Mouse (Mus musculus) C2C12 (cell line): ENCODE measurements around the gene Abhd14b. TPM values are rescaled to one million over a fixed set of nuclear protein-coding genes. Genes with fewer than 3 reads are reported as not detected.

Experiments used
- H3K27me3 ChIP-seq: one replicate; pipeline ENCODE4 v1.6.1; 2011; ENCODE audit not compliant: control insufficient read depth, insufficient read depth, insufficient read length
- H3K36me3 ChIP-seq: one replicate; pipeline ENCODE4 v1.6.1; 2011; ENCODE audit not compliant: control insufficient read depth, insufficient read depth
- H3K4me3 ChIP-seq: one replicate; pipeline ENCODE4 v1.5.1; 2011; ENCODE audit warnings: mild to moderate bottlenecking, control low read depth; ENCODE audit not compliant: poor library complexity, insufficient read depth, severe bottlenecking
- H3K79me2 ChIP-seq: one replicate; pipeline ENCODE4 v1.6.1; 2011; ENCODE audit not compliant: control insufficient read depth, insufficient read depth
- H3K79me3 ChIP-seq: one replicate; pipeline ENCODE4 v1.6.1; 2011; ENCODE audit warnings: low read depth, control low read depth
- H3ac ChIP-seq: one replicate; pipeline ENCODE3; 2011; ENCODE audit warnings: low read depth; ENCODE audit not compliant: control insufficient read depth, insufficient read length
- CEBPB ChIP-seq: IDR thresholded peaks from one replicate; pipeline ENCODE4 v1.6.1; 2011; ENCODE audit warnings: low read depth, mild to moderate bottlenecking, control low read depth, moderate library complexity
- CTCF ChIP-seq: IDR thresholded peaks from one replicate; pipeline ENCODE4 v1.5.1; 2011; ENCODE audit not compliant: control insufficient read depth, insufficient read depth, insufficient read length
- FOSL1 ChIP-seq: IDR thresholded peaks from one replicate; pipeline ENCODE4 v1.8.0; 2011; ENCODE audit warnings: mild to moderate bottlenecking, low read length; ENCODE audit not compliant: poor library complexity, insufficient read depth, severe bottlenecking
- MAX ChIP-seq: IDR thresholded peaks from one replicate; pipeline ENCODE4 v1.6.1; 2011; ENCODE audit warnings: mild to moderate bottlenecking, control low read depth
- MYOD1 ChIP-seq: IDR thresholded peaks from one replicate; pipeline ENCODE4 v1.6.1; 2011; ENCODE audit warnings: low read depth; ENCODE audit not compliant: control insufficient read depth, insufficient read length
- MYOG ChIP-seq: IDR thresholded peaks from one replicate; pipeline ENCODE4 v1.6.1; 2011; ENCODE audit not compliant: control insufficient read depth, insufficient read length; ENCODE audit errors: extremely low read depth
- USF1 ChIP-seq: IDR thresholded peaks from one replicate; pipeline ENCODE4 v1.6.1; 2011; ENCODE audit warnings: low read depth, mild to moderate bottlenecking, control low read depth, moderate library complexity
- polyA plus RNA-seq: library from polyadenylated mRNA; unstranded; fragments of >200 nt; fragmentation: generic; extraction: Trizol; gene quantifications from one replicate; pipeline ENCODE4 v1.2.1, GENCODE M21; 2012; ENCODE audit warnings: missing spikeins

Abhd14b gene
- polyA plus RNA-seq, 1 experiment = 6.1 TPM

- H3K79me2 ChIP-seq = peaks cover 55% of the 10 kb centered on the region
- TF ChIP-seq CTCF = no peak
- TF ChIP-seq FOSL1 = no peak
- no peak for TF ChIP-seq MAX
- H3K36me3 ChIP-seq = peaks cover 11% of the 10 kb centered on the region
- peak overlapping the region; percentile 85 for H3ac ChIP-seq
- H3K79me3 ChIP-seq = peaks cover 55% of the 10 kb centered on the region
- H3K27me3 ChIP-seq = no peaks in the 10 kb centered on the region
- H3K4me3 ChIP-seq = peak overlapping the region; percentile 63
Observed at GRCm38 (mm10) chr9:106454071-106454761, 7.0 kb downstream of the Abhd14b start.

DNA sequence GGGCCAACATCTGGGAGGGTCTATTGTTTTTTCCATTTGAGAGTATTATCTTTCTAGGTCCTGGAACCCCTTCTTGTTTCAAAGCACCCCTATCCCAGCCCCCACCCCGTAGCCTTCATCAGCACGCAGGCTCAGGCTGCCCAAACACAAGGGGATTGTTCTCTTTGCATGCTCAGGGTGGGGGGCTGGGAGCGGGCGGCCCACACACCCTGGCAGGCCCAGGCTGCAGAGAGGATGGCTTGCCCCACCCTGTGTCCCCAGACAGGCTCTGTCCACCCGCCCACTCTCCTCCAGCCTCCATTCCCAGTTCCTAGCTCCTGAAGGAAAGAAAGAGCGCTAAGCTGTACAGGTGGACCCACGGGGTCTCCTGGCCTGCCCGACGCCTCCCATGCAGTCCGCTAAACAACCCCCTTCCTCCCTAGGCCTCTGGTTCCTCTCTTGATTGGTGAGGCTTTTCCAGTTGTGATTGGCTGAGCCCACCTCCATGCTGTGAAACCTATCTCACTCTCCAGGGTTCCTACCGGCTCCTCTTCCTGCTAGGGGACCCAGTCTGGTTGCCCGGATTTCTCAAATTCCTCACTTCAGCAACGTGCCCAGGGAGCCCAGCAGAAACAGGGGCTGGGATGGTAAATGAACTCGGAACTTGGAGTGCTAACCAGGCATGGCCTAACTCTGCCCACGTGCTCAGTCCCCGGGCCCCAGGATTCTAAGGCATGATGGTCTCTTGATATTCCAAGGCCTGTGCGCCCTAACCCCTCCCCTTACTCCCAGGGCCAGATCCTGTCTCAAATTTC is 7.8 kb downstream of the Abhd14b start:
- peak overlapping the region; percentile 63 for H3K4me3 ChIP-seq
- H3K79me3 ChIP-seq = peaks cover 58% of the 10 kb centered on the region
- TF ChIP-seq CTCF = no peak
- TF ChIP-seq CEBPB = no peak
- no peak for TF ChIP-seq MYOG
- peak; percentile 61 for TF ChIP-seq USF1
- TF ChIP-seq MYOD1 = no peak
- TF ChIP-seq MAX = peak; percentile 69
- TF ChIP-seq FOSL1 = no peak

DNA sequence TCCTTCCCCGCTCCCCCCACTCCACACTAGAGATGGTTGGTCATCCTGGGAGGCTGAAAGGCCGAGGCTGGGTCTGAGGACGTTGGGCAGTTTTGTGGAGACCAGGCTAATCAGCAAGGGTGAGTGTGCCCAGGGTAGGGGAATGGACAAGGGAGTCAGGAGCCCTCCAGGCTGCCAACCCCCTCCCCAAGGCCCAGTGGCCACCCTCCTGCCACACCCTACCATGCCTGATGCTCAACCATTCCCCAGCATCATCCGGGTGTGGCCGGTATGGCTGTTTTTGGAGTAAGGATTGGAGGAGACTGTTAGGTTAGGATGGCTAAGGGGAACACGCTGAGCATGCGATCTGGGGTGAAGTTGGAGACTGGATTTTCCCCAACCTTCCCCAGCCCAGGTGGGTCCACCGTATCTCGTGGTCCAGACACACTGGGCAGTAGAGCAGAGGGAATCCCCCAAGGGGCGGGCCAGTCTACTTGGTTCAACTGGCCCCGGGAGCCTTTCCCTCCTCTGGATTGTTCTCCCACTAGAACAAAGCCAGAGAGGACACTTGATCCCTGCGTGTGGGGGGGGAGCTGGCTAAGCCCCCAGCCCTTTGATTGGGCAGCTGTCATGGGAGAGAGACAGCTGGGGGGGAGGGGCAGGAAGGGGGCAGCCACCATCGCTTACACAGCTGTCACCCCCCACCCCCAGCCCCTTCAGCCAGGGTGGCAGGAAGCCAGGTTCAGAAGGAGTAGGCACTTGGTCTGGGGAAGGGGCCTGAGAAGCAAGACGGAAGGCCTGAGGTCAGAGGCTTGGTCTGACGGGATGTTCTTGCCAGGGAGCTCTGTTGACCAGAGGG is 9.3 kb downstream of the Abhd14b start:
- H3K79me3 ChIP-seq = peaks cover 59% of the 10 kb centered on the region
- peaks cover 72% of the 10 kb centered on the region for H3K79me2 ChIP-seq
- H3K4me3 ChIP-seq = peak overlapping the region; percentile 24
- H3ac ChIP-seq = peak overlapping the region; percentile 1
- no peaks in the 10 kb centered on the region for H3K27me3 ChIP-seq
- TF ChIP-seq USF1 = no peak
- no peak for TF ChIP-seq CEBPB
- peak; percentile 52 for TF ChIP-seq MYOD1
- TF ChIP-seq CTCF = no peak
- no peak for TF ChIP-seq MYOG
- TF ChIP-seq FOSL1 = no peak
- no peak for TF ChIP-seq MAX
- H3K36me3 ChIP-seq = peaks cover 31% of the 10 kb centered on the region

More for the DNA sequence above, 7.8 kb downstream of the Abhd14b start:
- Histone ChIP-seq H3K36me3 (peaks cover 20% of the 10 kb centered on the region), H3K27me3 (no peaks in the 10 kb centered on the region), H3ac (peak overlapping the region; percentile 85), H3K79me2 (peaks cover 63% of the 10 kb centered on the region)

GRCm38 (mm10) chr9:106457163-106457559 is 9.9 kb downstream of the Abhd14b start:
- peaks cover 37% of the 10 kb centered on the region for H3K36me3 ChIP-seq
- peaks cover 72% of the 10 kb centered on the region for H3K79me2 ChIP-seq
- TF ChIP-seq CEBPB (no peak), FOSL1 (no peak), MYOD1 (no peak), USF1 (no peak), CTCF (no peak), MYOG (no peak), MAX (no peak)
- H3K4me3 ChIP-seq = no peak overlapping the region
- H3ac ChIP-seq = no peak overlapping the region
- no peaks in the 10 kb centered on the region for H3K27me3 ChIP-seq
- H3K79me3 ChIP-seq = peaks cover 57% of the 10 kb centered on the region

DNA sequence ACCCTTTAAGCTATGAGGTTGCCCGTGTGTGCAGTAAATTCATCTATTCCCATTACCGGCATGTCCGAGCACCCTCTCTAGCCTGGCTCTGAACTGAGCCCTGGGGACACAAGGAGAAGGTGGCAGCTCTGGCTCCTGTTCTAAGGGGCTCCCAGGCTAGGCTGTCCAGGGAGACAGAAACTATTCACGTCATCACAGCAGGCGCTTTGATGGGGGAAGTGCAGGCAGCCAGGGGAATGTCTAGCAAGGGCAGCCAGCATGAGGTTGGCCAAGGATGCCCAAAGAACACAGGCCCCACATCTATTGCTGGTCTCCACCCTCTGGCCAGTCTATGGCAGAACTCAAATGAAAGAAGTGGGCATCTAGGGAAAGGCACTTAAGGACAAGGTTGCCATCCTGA is 10.7 kb downstream of the Abhd14b start:
- peaks cover 57% of the 10 kb centered on the region for H3K79me3 ChIP-seq
- no peak overlapping the region for H3K4me3 ChIP-seq
- H3ac ChIP-seq = no peak overlapping the region
- H3K79me2 ChIP-seq = peaks cover 72% of the 10 kb centered on the region
- H3K36me3 ChIP-seq = peaks cover 39% of the 10 kb centered on the region
- TF ChIP-seq MYOD1 = no peak
- TF ChIP-seq FOSL1 = no peak
- TF ChIP-seq CTCF = no peak
- no peak for TF ChIP-seq MAX
- no peak for TF ChIP-seq USF1
- no peak for TF ChIP-seq MYOG
- no peak for TF ChIP-seq CEBPB
- H3K27me3 ChIP-seq = no peaks in the 10 kb centered on the region

- TF ChIP-seq CEBPB (no peak), USF1 (no peak), FOSL1 (no peak), MAX (no peak)
- H3ac ChIP-seq = no peak overlapping the region
Observed at GRCm38 (mm10) chr9:106459946-106460345, 12.7 kb downstream of the Abhd14b start.

More at GRCm38 (mm10) chr9:106459946-106460345, 12.7 kb downstream of the Abhd14b start:
- H3K79me3 ChIP-seq = peaks cover 48% of the 10 kb centered on the region
- peaks cover 56% of the 10 kb centered on the region for H3K36me3 ChIP-seq
- peaks cover 60% of the 10 kb centered on the region for H3K79me2 ChIP-seq
- no peak overlapping the region for H3K4me3 ChIP-seq
- H3K27me3 ChIP-seq = no peaks in the 10 kb centered on the region
